Mouse (Mus musculus): ENCODE results near the gene Chrnb4.

DNA sequence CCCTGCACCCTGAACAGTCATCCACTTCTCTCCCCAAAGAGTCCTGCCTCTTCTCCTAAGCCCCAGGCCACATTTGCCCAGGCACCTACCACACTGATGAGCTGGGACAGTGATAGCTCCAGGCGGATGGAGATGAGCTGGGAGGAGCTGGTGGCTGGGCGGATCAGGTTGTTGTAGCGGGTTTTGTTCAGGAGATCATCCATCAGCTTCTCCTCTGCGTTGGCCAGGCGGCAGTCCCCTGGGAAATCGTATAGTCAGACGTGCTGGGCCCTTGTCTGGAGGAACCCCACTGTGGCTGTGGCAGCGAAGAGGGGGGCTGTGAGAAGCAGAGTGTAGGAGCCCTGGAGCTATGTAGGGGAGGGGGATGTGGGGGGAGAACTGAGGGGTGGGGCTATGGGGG, 4.9 kb downstream of the Chrnb4 start:
- TF ChIP-seq POLR2AphosphoS2 (IDR thresholded peaks at IDR 0.05; ENCODE audit: insufficient read length, low read depth) (no peak), MAX (IDR thresholded peaks at IDR 0.05; ENCODE audit: low read depth) (no peak)
